Mouse (Mus musculus) right cerebral cortex, postnatal 10 days (tissue): ENCODE results near the gene Srp68.
"Not testable (repeated sequence)": the region's sequence is repeated elsewhere in the genome, so short reads cannot be mapped to it uniquely, and the experiment has no call there.

Experiments used
- DNase-seq, 2 experiments: peaks; one replicate each; pipeline ENCODE4 v3.0.0; 2021; ENCODE audit warnings: low spot score in 2 of 2

Srp68 gene

GRCm38 (mm10) chr11:116282912-116283521 is 9.0 kb upstream of the Srp68 start:
- no peak for DNase-seq

GRCm38 (mm10) chr11:116282089-116282488 is 8.1 kb upstream of the Srp68 start:
- DNase-seq, result no peak

- no peak for DNase-seq
These were observed 7.7 kb upstream of the Srp68 start for GRCm38 (mm10) chr11:116281671-116282070.

GRCm38 (mm10) chr11:116280751-116281663 is 7.0 kb upstream of the Srp68 start, which contains the start of gene Galr2:
Galr2 (plus strand) TSS chr11:116280939.
- no peak for DNase-seq

- not testable (repeated sequence) for DNase-seq
These were observed 3.2 kb upstream of the Srp68 start for GRCm38 (mm10) chr11:116277184-116277583.

GRCm38 (mm10) chr11:116273469-116274044 is 460 bp downstream of the Srp68 start:
- no peak for DNase-seq

GRCm38 (mm10) chr11:116272589-116273468 is 1.2 kb downstream of the Srp68 start:
- no peak for DNase-seq

GRCm38 (mm10) chr11:116269560-116269959 is 4.5 kb downstream of the Srp68 start:
- no peak for DNase-seq

- no peak for DNase-seq
These were observed 5.7 kb downstream of the Srp68 start for GRCm38 (mm10) chr11:116268313-116268712.

GRCm38 (mm10) chr11:116267637-116268036 is 6.4 kb downstream of the Srp68 start:
- no peak for DNase-seq

GRCm38 (mm10) chr11:116265850-116266249 is 8.2 kb downstream of the Srp68 start:
- no peak for DNase-seq

- DNase-seq, result peak; percentile 55 to 65
These were observed 8.7 kb downstream of the Srp68 start for GRCm38 (mm10) chr11:116265352-116265751.

- DNase-seq, result no peak
These were observed 13.8 kb downstream of the Srp68 start for GRCm38 (mm10) chr11:116260259-116260658.

GRCm38 (mm10) chr11:116259461-116259860 is 14.6 kb downstream of the Srp68 start:
- DNase-seq, result no peak

- DNase-seq, result no peak
These were observed 17.9 kb downstream of the Srp68 start for GRCm38 (mm10) chr11:116255982-116256675.

GRCm38 (mm10) chr11:116255090-116255981 is 18.7 kb downstream of the Srp68 start:
- no peak for DNase-seq

GRCm38 (mm10) chr11:116254627-116255026 is 19.4 kb downstream of the Srp68 start:
- DNase-seq, result no peak

GRCm38 (mm10) chr11:116253076-116253600 is 20.9 kb downstream of the Srp68 start:
- DNase-seq, result no peak

- DNase-seq, result no peak
These were observed 23.1 kb downstream of the Srp68 start for GRCm38 (mm10) chr11:116250898-116251297.
